Mouse (Mus musculus) 3T3-L1 (cell line): ENCODE data around the gene Syn3.

Experiments
- DNase-seq: peaks from one replicate; pipeline ENCODE4 v3.0.0-alpha.2; 2015; ENCODE audit warnings: low read depth, low spot score

Syn3 gene

GRCm38 (mm10) chr10:86279579-86280168, 219.0 kb downstream of the Syn3 start:
- DNase-seq = no peak

- no peak for DNase-seq
These were observed 220.2 kb downstream of the Syn3 start for GRCm38 (mm10) chr10:86278481-86278880.

GRCm38 (mm10) chr10:86277327-86277726, 221.4 kb downstream of the Syn3 start:
- no peak for DNase-seq

GRCm38 (mm10) chr10:86275585-86275984, 223.1 kb downstream of the Syn3 start:
- DNase-seq = no peak

GRCm38 (mm10) chr10:86273410-86274191, 225.1 kb downstream of the Syn3 start:
- no peak for DNase-seq

- no peak for DNase-seq
These were observed 225.9 kb downstream of the Syn3 start for GRCm38 (mm10) chr10:86272826-86273225.

GRCm38 (mm10) chr10:86270254-86270653, 228.4 kb downstream of the Syn3 start:
- DNase-seq = peak; percentile 86

- DNase-seq = peak; percentile 69
These were observed 234.1 kb downstream of the Syn3 start for GRCm38 (mm10) chr10:86264618-86265017.

GRCm38 (mm10) chr10:86261725-86262124, 237.0 kb downstream of the Syn3 start:
- no peak for DNase-seq

GRCm38 (mm10) chr10:86258992-86259391, 239.7 kb downstream of the Syn3 start:
- DNase-seq = no peak

- DNase-seq = no peak
These were observed 240.7 kb downstream of the Syn3 start for GRCm38 (mm10) chr10:86258046-86258445.

- peak; percentile 25 for DNase-seq
These were observed 241.7 kb downstream of the Syn3 start for GRCm38 (mm10) chr10:86257045-86257444.

GRCm38 (mm10) chr10:86256221-86256620, 242.5 kb downstream of the Syn3 start:
- DNase-seq = no peak

GRCm38 (mm10) chr10:86250149-86250922, 248.4 kb downstream of the Syn3 start:
- peak; percentile 70 for DNase-seq

GRCm38 (mm10) chr10:86249283-86249682, 249.4 kb downstream of the Syn3 start:
- no peak for DNase-seq

- no peak for DNase-seq
These were observed 249.9 kb downstream of the Syn3 start for GRCm38 (mm10) chr10:86248807-86249206.

- DNase-seq = no peak
These were observed 250.5 kb downstream of the Syn3 start for GRCm38 (mm10) chr10:86248131-86248740.

- no peak for DNase-seq
These were observed 253.3 kb downstream of the Syn3 start for GRCm38 (mm10) chr10:86245396-86245795.

- no peak for DNase-seq
These were observed 255.2 kb downstream of the Syn3 start for GRCm38 (mm10) chr10:86243525-86243924.

GRCm38 (mm10) chr10:86242721-86243120, 256.0 kb downstream of the Syn3 start:
- DNase-seq = no peak

GRCm38 (mm10) chr10:86230006-86230405, 268.7 kb downstream of the Syn3 start:
- DNase-seq = no peak

- no peak for DNase-seq
These were observed 273.2 kb downstream of the Syn3 start for GRCm38 (mm10) chr10:86225480-86225879.
